Mouse (Mus musculus): ENCODE results near the gene Hes5. TPM values are rescaled to one million over a fixed set of nuclear protein-coding genes. Genes with fewer than 3 reads are reported as not detected.

The Hes5 gene
- polyA plus RNA-seq (2012; rRNA removed): 0.09 TPM in 1 of 2 replicates, not detected in the other

DNA sequence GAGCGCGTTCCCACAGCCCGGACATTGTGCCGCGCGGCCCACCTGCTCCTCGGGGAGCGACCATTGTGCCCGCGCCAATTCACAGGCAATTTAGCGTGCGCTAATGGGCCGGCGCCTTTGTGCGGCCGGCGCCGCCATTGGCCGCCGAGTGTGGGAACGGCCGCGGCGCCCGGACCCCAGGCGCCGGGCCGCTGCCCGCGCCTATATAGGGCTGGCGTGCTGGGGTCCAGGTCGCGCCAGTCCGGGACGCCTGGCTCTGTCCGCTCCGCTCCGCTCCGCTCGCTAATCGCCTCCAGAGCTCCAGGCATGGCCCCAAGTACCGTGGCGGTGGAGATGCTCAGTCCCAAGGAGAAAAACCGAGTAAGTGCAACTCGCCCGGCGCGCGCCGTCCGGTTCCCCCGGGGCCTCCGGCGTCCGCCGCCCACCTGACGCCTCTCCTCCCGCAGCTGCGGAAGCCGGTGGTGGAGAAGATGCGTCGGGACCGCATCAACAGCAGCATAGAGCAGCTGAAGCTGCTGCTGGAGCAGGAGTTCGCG lies at the start of gene Hes5:
Gene Hes5, plus strand, starts transcription at position 234 of the 536 bp plus-strand sequence.
- DNase-seq: peak; percentile 20
- WGBS: 1% methylated on average over 65 of the region's 65 CpGs
- no peak for TF ChIP-seq CTCF (IDR thresholded peaks at IDR 0.05; ENCODE audit: insufficient read depth, low read length)
- no peak for TF ChIP-seq POLR2A (IDR thresholded peaks at IDR 0.05; ENCODE audit: borderline replicate concordance, extremely low read depth, low read depth, low read length)
- Histone ChIP-seq H3K4me3 (replicated peaks; ENCODE audit: extremely low read depth, low read depth, low read length) (peak within 1 kb of the TSS; percentile 42), H3K4me1 (ENCODE audit: control insufficient read depth, insufficient read depth, low read length) (peaks cover 5% of the 10 kb centered on the region)

GRCm38 (mm10) chr4:154911644-154912043 lies 49.1 kb upstream of the Hes5 start:
- WGBS: 48% methylated on average over 2 of the region's 2 CpGs
- TF ChIP-seq POLR2A (IDR thresholded peaks at IDR 0.05; ENCODE audit: borderline replicate concordance, extremely low read depth, low read depth, low read length): no peak
- no peak overlapping the region for H3K4me3 ChIP-seq (replicated peaks; ENCODE audit: extremely low read depth, low read depth, low read length)
- no peak for DNase-seq
- no peaks in the 10 kb centered on the region for H3K4me1 ChIP-seq (ENCODE audit: control insufficient read depth, insufficient read depth, low read length)

DNA sequence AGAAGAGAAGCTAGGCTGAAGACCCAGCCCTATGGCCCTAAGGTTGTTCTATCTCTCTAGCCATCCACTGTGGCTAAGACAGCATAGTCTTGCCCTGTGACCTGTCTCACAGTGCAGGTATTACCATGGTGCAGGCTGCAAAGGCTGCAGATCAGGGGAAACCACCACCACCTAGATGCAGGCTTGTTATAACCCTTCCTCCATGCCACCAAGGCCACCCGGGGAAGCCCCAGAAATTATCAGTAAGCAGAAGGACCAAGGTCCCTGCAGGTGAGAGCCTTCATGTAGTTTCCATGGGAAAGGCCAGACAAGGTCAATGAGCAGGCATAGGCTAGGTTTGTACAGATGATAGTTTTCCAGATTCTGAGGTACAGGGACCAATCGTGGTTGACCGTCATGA lies 46.9 kb upstream of the Hes5 start:
- Histone ChIP-seq H3K4me1 (ENCODE audit: control insufficient read depth, insufficient read depth, low read length) (no peaks in the 10 kb centered on the region), H3K4me3 (replicated peaks; ENCODE audit: extremely low read depth, low read depth, low read length) (no peak overlapping the region)
- WGBS: 86% methylated on average over 3 of the region's 3 CpGs
- no peak for DNase-seq
- TF ChIP-seq POLR2A (IDR thresholded peaks at IDR 0.05; ENCODE audit: borderline replicate concordance, extremely low read depth, low read depth, low read length): no peak

DNA sequence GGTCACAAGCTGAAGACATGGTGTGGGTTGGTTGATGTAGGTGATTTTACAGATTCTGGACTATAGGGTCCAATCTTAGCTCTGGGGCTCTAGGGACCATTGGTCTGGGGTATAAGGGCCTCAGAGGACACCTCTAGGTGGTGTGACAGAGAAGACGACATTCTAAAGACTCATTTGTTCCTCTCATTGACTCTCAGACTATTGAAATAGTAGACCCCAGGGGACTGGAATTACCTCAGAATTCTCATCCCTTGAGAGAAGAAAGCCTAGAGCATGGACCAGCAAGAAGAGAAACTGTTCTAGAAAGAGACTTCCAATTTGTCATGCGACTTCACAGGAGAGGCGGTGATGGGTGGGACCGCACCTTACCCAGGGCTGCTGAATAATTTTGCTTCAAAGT lies 46.5 kb upstream of the Hes5 start:
- 93% methylated on average over 4 of the region's 4 CpGs for WGBS
- Histone ChIP-seq H3K4me3 (replicated peaks; ENCODE audit: extremely low read depth, low read depth, low read length) (no peak overlapping the region), H3K4me1 (ENCODE audit: control insufficient read depth, insufficient read depth, low read length) (no peaks in the 10 kb centered on the region)
- no peak for TF ChIP-seq CTCF (IDR thresholded peaks at IDR 0.05; ENCODE audit: insufficient read depth, low read length)
- TF ChIP-seq POLR2A (IDR thresholded peaks at IDR 0.05; ENCODE audit: borderline replicate concordance, extremely low read depth, low read depth, low read length): no peak
- DNase-seq: no peak

GRCm38 (mm10) chr4:154914707-154915106 lies 46.0 kb upstream of the Hes5 start:
- no peak for DNase-seq
- H3K4me1 ChIP-seq (ENCODE audit: control insufficient read depth, insufficient read depth, low read length): no peaks in the 10 kb centered on the region
- TF ChIP-seq POLR2A (IDR thresholded peaks at IDR 0.05; ENCODE audit: borderline replicate concordance, extremely low read depth, low read depth, low read length) (no peak), CTCF (IDR thresholded peaks at IDR 0.05; ENCODE audit: insufficient read depth, low read length) (no peak)
- WGBS: 82% methylated on average over 3 of the region's 3 CpGs
- H3K4me3 ChIP-seq (replicated peaks; ENCODE audit: extremely low read depth, low read depth, low read length): no peak overlapping the region

DNA sequence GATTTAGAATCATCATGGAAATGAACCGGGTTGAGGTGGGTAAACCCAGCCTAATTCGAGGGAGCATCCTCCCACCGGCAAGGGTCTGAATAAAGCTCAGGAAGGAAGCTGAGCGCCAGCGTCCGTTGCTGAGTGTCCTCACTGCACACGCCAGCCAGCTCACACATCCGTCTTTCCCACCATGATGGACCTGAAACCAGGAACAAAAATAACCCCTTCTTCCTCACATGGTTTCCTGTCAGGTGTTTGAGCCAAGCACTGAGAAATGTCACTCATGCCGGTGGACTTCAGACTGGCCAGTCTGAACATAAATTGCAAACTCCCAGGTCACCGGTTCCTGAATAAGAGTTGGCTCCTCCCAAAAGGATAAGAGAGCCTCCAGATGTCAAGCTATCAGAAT lies 45.4 kb upstream of the Hes5 start:
- WGBS: 43% methylated on average over 10 of the region's 10 CpGs

GRCm38 (mm10) chr4:154916662-154917061 lies 44.1 kb upstream of the Hes5 start:
- DNase-seq: no peak
- TF ChIP-seq POLR2A (IDR thresholded peaks at IDR 0.05; ENCODE audit: borderline replicate concordance, extremely low read depth, low read depth, low read length): no peak
- TF ChIP-seq CTCF (IDR thresholded peaks at IDR 0.05; ENCODE audit: insufficient read depth, low read length): no peak
- Histone ChIP-seq H3K4me3 (replicated peaks; ENCODE audit: extremely low read depth, low read depth, low read length) (no peak overlapping the region), H3K4me1 (ENCODE audit: control insufficient read depth, insufficient read depth, low read length) (no peaks in the 10 kb centered on the region)
- WGBS: 82% methylated on average over 4 of the region's 4 CpGs

More for the DNA sequence above, 45.4 kb upstream of the Hes5 start:
- H3K4me1 ChIP-seq (ENCODE audit: control insufficient read depth, insufficient read depth, low read length): no peaks in the 10 kb centered on the region
- H3K4me3 ChIP-seq (replicated peaks; ENCODE audit: extremely low read depth, low read depth, low read length): no peak overlapping the region
- no peak for DNase-seq
- TF ChIP-seq CTCF (IDR thresholded peaks at IDR 0.05; ENCODE audit: insufficient read depth, low read length) (no peak), POLR2A (IDR thresholded peaks at IDR 0.05; ENCODE audit: borderline replicate concordance, extremely low read depth, low read depth, low read length) (no peak)

DNA sequence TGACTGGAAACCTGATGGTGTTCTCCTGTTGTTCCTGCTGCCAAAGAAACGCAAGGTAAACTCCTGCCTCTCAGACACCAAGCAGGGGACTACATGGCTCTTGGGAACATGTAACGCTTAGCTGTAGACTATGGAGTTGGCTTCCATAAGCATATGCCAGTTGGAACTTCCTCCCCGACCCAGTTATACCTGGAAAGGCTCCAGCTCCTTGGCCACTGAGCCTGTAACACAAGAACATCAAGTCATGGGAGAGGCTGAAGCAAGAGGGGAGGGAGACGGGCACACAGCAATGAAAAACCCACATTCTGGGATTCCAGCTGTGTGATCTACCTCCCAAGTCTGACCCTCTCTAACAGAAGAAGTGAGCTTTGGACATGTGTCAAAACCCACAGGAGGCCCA lies 38.4 kb upstream of the Hes5 start:
- no peaks in the 10 kb centered on the region for H3K4me1 ChIP-seq (ENCODE audit: control insufficient read depth, insufficient read depth, low read length)
- no peak overlapping the region for H3K4me3 ChIP-seq (replicated peaks; ENCODE audit: extremely low read depth, low read depth, low read length)
- TF ChIP-seq CTCF (IDR thresholded peaks at IDR 0.05; ENCODE audit: insufficient read depth, low read length): no peak
- no peak for TF ChIP-seq POLR2A (IDR thresholded peaks at IDR 0.05; ENCODE audit: borderline replicate concordance, extremely low read depth, low read depth, low read length)
- DNase-seq: no peak
- 72% methylated on average over 4 of the region's 4 CpGs for WGBS

- TF ChIP-seq POLR2A (IDR thresholded peaks at IDR 0.05; ENCODE audit: borderline replicate concordance, extremely low read depth, low read depth, low read length) (no peak), CTCF (IDR thresholded peaks at IDR 0.05; ENCODE audit: insufficient read depth, low read length) (no peak)
- Histone ChIP-seq H3K4me3 (replicated peaks; ENCODE audit: extremely low read depth, low read depth, low read length) (no peak overlapping the region), H3K4me1 (ENCODE audit: control insufficient read depth, insufficient read depth, low read length) (no peaks in the 10 kb centered on the region)
- no peak for DNase-seq
- 82% methylated on average over 5 of the region's 5 CpGs for WGBS
Observed at GRCm38 (mm10) chr4:154922931-154923330, 37.8 kb upstream of the Hes5 start.

DNA sequence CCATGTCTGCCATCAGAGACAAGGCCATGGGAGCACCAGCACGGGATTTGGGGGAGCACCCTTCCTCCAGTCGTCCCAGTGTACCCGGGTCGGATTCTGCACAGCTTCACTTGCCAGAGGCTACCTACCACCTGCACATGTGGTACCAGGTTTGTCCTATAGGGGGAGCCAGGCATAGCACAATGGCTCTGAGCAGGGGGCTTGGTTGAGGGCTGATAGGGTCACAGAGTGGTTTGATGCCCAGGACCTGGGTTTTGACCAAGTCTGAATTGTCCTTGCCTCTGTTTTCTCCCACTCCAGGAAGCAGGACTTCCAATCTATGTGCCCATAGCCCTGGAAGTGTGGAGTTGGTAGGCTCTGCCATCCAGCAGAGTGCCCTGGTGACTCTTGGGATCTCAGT lies 35.3 kb upstream of the Hes5 start:
- Histone ChIP-seq H3K4me1 (ENCODE audit: control insufficient read depth, insufficient read depth, low read length) (peaks cover 6% of the 10 kb centered on the region), H3K4me3 (replicated peaks; ENCODE audit: extremely low read depth, low read depth, low read length) (no peak overlapping the region)
- TF ChIP-seq POLR2A (IDR thresholded peaks at IDR 0.05; ENCODE audit: borderline replicate concordance, extremely low read depth, low read depth, low read length) (no peak), CTCF (IDR thresholded peaks at IDR 0.05; ENCODE audit: insufficient read depth, low read length) (peak; percentile 59)
- no peak for DNase-seq
- 59% methylated on average over 4 of the region's 4 CpGs for WGBS
